Mouse (Mus musculus) MEL (cell line): ENCODE data around the gene Hibch. TPM values are rescaled to one million over a fixed set of nuclear protein-coding genes. Genes with fewer than 3 reads are reported as not detected.

Experiments
- DNase-seq: peaks from one replicate; pipeline ENCODE4 v3.0.0; 2011; ENCODE audit warnings: low read depth, low spot score
- H3K27ac ChIP-seq: 2 replicates; pipeline ENCODE4 v1.5.1; 2012; ENCODE audit warnings: low read depth, mild to moderate bottlenecking, control low read depth, low read length, moderate library complexity; ENCODE audit not compliant: control insufficient read depth
- H3K27me3 ChIP-seq, 2 experiments: fragments of 150-350 bp in 1 of 2; sonication (generic) in 1 of 2; 2 replicates each; pipeline ENCODE4 v1.6.1; 2012; ENCODE audit warnings: low read length in 2 of 2, mild to moderate bottlenecking in 2 of 2, improper control_type of control experiment in 1 of 2, moderate library complexity in 1 of 2; ENCODE audit not compliant: insufficient read depth in 2 of 2, control insufficient read depth in 1 of 2
- H3K36me3 ChIP-seq, 2 experiments: 2 replicates each; pipeline ENCODE4 v1.6.1; 2012 to 2014; ENCODE audit warnings: low read length in 2 of 2, improper control_type of control experiment in 1 of 2, inconsistent platforms in 1 of 2, mild to moderate bottlenecking in 1 of 2; ENCODE audit not compliant: insufficient read depth in 2 of 2, control insufficient read depth in 1 of 2
- H3K4me1 ChIP-seq, 2 experiments: fragments of 150-350 bp in 1 of 2; sonication (generic) in 1 of 2; 2 replicates each; pipeline ENCODE4 v1.6.1; 2012; ENCODE audit warnings: low read length in 2 of 2, improper control_type of control experiment in 1 of 2, mild to moderate bottlenecking in 1 of 2; ENCODE audit not compliant: insufficient read depth in 2 of 2, control insufficient read depth in 1 of 2
- H3K4me3 ChIP-seq, 2 experiments: fragments of 150-350 bp in 1 of 2; sonication (generic) in 1 of 2; 2 replicates each; pipeline ENCODE4 v1.5.1; 2012; ENCODE audit warnings: low read depth in 2 of 2, low read length in 2 of 2, mild to moderate bottlenecking in 2 of 2, moderate library complexity in 2 of 2, control low read depth in 1 of 2, improper control_type of control experiment in 1 of 2; ENCODE audit not compliant: control insufficient read depth in 1 of 2, insufficient read depth in 1 of 2
- H3K79me2 ChIP-seq: 2 replicates; pipeline ENCODE4 v1.6.1; 2012; ENCODE audit warnings: mild to moderate bottlenecking, low read length, moderate library complexity; ENCODE audit not compliant: control insufficient read depth, poor library complexity, insufficient read depth
- H3K9ac ChIP-seq: 2 replicates; pipeline ENCODE4 v1.6.1; 2012; ENCODE audit warnings: low read depth, mild to moderate bottlenecking, control low read depth, low read length, moderate library complexity; ENCODE audit not compliant: control insufficient read depth, poor library complexity, severe bottlenecking
- H3K9me3 ChIP-seq: fragments of 150-350 bp; sonication (generic); replicated peaks from 2 replicates; pipeline ENCODE4 v1.6.1; 2012; ENCODE audit warnings: mild to moderate bottlenecking, low read length, improper control_type of control experiment, moderate library complexity; ENCODE audit not compliant: insufficient read depth
- BHLHE40 ChIP-seq: IDR thresholded peaks from 2 replicates; pipeline ENCODE4 v1.6.1; 2012; ENCODE audit warnings: low read depth, mild to moderate bottlenecking, inconsistent platforms, low read length, improper control_type of control experiment, borderline replicate concordance
- CHD1 ChIP-seq: IDR thresholded peaks from 2 replicates; pipeline ENCODE4 v1.6.1; 2012; ENCODE audit warnings: low read depth, mild to moderate bottlenecking, inconsistent platforms, low read length, improper control_type of control experiment
- CHD2 ChIP-seq: IDR thresholded peaks from 2 replicates; pipeline ENCODE4 v1.6.1; 2011; ENCODE audit warnings: low read length, improper control_type of control experiment
- CTCF ChIP-seq, 3 experiments: IDR thresholded peaks in 2 of 3; conservative IDR thresholded peaks in 1 of 3; 2 replicates each; pipeline ENCODE4 v1.5.1; 2011 to 2012; ENCODE audit warnings: low read length in 3 of 3, low read depth in 2 of 3, mild to moderate bottlenecking in 2 of 3, improper control_type of control experiment in 1 of 3, inconsistent platforms in 1 of 3, mixed read lengths in 1 of 3, moderate library complexity in 1 of 3; ENCODE audit not compliant: control insufficient read depth in 1 of 3, insufficient read depth in 1 of 3, poor library complexity in 1 of 3, severe bottlenecking in 1 of 3
- E2F4 ChIP-seq: IDR thresholded peaks from 2 replicates; pipeline ENCODE4 v1.6.1; 2011; ENCODE audit warnings: low read depth, low read length, improper control_type of control experiment, borderline replicate concordance
- GABPA ChIP-seq: IDR thresholded peaks from 2 replicates; pipeline ENCODE4 v1.6.1; 2012; ENCODE audit warnings: low read depth, mild to moderate bottlenecking, inconsistent platforms, low read length, improper control_type of control experiment, moderate library complexity
- GATA1 ChIP-seq: IDR thresholded peaks from 2 replicates; pipeline ENCODE4 v1.6.1; 2011; ENCODE audit warnings: low read depth, low read length, improper control_type of control experiment
- MAFK ChIP-seq: IDR thresholded peaks from 2 replicates; pipeline ENCODE4 v1.6.1; 2011; ENCODE audit warnings: low read depth, mild to moderate bottlenecking, low read length, improper control_type of control experiment, borderline replicate concordance
- MAX ChIP-seq: IDR thresholded peaks from 2 replicates; pipeline ENCODE4 v1.6.1; 2011; ENCODE audit warnings: low read length, improper control_type of control experiment
- MAZ ChIP-seq: IDR thresholded peaks from 2 replicates; pipeline ENCODE4 v1.6.1; 2012; ENCODE audit warnings: low read depth, mild to moderate bottlenecking, inconsistent platforms, low read length, improper control_type of control experiment
- MEF2A ChIP-seq: IDR thresholded peaks from 2 replicates; pipeline ENCODE4 v1.6.1; 2014; ENCODE audit warnings: low read depth, mild to moderate bottlenecking, inconsistent platforms, low read length, improper control_type of control experiment; ENCODE audit not compliant: poor library complexity, insufficient replicate concordance, severe bottlenecking; ENCODE audit errors: extremely low read depth
- NELFE ChIP-seq: IDR thresholded peaks from 2 replicates; pipeline ENCODE4 v1.6.1; 2011; ENCODE audit warnings: low read depth, low read length, improper control_type of control experiment
- POLR2A ChIP-seq, 2 experiments: IDR thresholded peaks; 2 replicates each; pipeline ENCODE4 v1.6.1; 2011 to 2012; ENCODE audit warnings: low read length in 2 of 2, mild to moderate bottlenecking in 2 of 2, control low read depth in 1 of 2, improper control_type of control experiment in 1 of 2, low read depth in 1 of 2, moderate library complexity in 1 of 2; ENCODE audit not compliant: control insufficient read depth in 1 of 2, insufficient read depth in 1 of 2, poor library complexity in 1 of 2
- POLR2AphosphoS2 ChIP-seq: IDR thresholded peaks from 2 replicates; pipeline ENCODE4 v1.6.1; 2011; ENCODE audit warnings: low read length, improper control_type of control experiment
- POLR2AphosphoS5 ChIP-seq: IDR thresholded peaks from 2 replicates; pipeline ENCODE4 v1.6.1; 2012; ENCODE audit warnings: low read depth, borderline replicate concordance, mild to moderate bottlenecking, inconsistent platforms, low read length, moderate library complexity, mixed read lengths
- RAD21 ChIP-seq: IDR thresholded peaks from 2 replicates; pipeline ENCODE4 v1.6.1; 2011; ENCODE audit warnings: mild to moderate bottlenecking, low read depth, low read length, improper control_type of control experiment
- SIN3A ChIP-seq: IDR thresholded peaks from 2 replicates; pipeline ENCODE4 v1.6.1; 2012; ENCODE audit warnings: low read length, improper control_type of control experiment, inconsistent platforms
- SMC3 ChIP-seq: IDR thresholded peaks from 2 replicates; pipeline ENCODE4 v1.6.1; 2011; ENCODE audit warnings: low read depth, low read length, improper control_type of control experiment
- TAL1 ChIP-seq: IDR thresholded peaks from 2 replicates; pipeline ENCODE4 v1.6.1; 2012; ENCODE audit warnings: mild to moderate bottlenecking, inconsistent platforms, low read length, moderate library complexity, mixed read lengths
- TBP ChIP-seq: IDR thresholded peaks from 2 replicates; pipeline ENCODE4 v1.8.0; 2011; ENCODE audit warnings: low read depth, low read length, improper control_type of control experiment
- TCF12 ChIP-seq: IDR thresholded peaks from 2 replicates; pipeline ENCODE4 v1.6.1; 2014; ENCODE audit warnings: low read depth, mild to moderate bottlenecking, inconsistent platforms, low read length, improper control_type of control experiment, moderate library complexity
- UBTF ChIP-seq: IDR thresholded peaks from 2 replicates; pipeline ENCODE4 v1.6.1; 2012; ENCODE audit warnings: low read depth, mild to moderate bottlenecking, inconsistent platforms, low read length, improper control_type of control experiment, moderate library complexity, borderline replicate concordance; ENCODE audit not compliant: insufficient read depth
- USF1 ChIP-seq: IDR thresholded peaks from 2 replicates; pipeline ENCODE4 v1.6.1; 2014; ENCODE audit warnings: low read depth, mild to moderate bottlenecking, inconsistent platforms, low read length, improper control_type of control experiment, moderate library complexity
- USF2 ChIP-seq, 2 experiments: IDR thresholded peaks; 2 replicates each; pipeline ENCODE4 v1.6.1; 2011 to 2012; ENCODE audit warnings: improper control_type of control experiment in 2 of 2, low read length in 2 of 2, borderline replicate concordance in 1 of 2, inconsistent platforms in 1 of 2, low read depth in 1 of 2, mild to moderate bottlenecking in 1 of 2; ENCODE audit not compliant: insufficient read depth in 1 of 2
- ZC3H11A ChIP-seq: IDR thresholded peaks from 2 replicates; pipeline ENCODE4 v1.6.1; 2012; ENCODE audit warnings: low read depth, mild to moderate bottlenecking, inconsistent platforms, low read length, improper control_type of control experiment
- ZKSCAN1 ChIP-seq: IDR thresholded peaks from 2 replicates; pipeline ENCODE4 v1.6.1; 2012; ENCODE audit warnings: low read depth, mild to moderate bottlenecking, inconsistent platforms, low read length, improper control_type of control experiment, moderate library complexity
- ZMIZ1 ChIP-seq: IDR thresholded peaks from 2 replicates; pipeline ENCODE4 v1.6.1; 2012; ENCODE audit warnings: low read depth, mild to moderate bottlenecking, inconsistent platforms, low read length, improper control_type of control experiment, moderate library complexity
- polyA plus RNA-seq, 2 experiments: library from polyadenylated mRNA; stranded (reverse) in 1 of 2; unstranded in 1 of 2; fragments of >175 nt in 1 of 2; fragments of >200 nt in 1 of 2; gene quantifications; 2 replicates each; pipeline versions ENCODE4 v1.2.1 to v1.2.4; 2012; ENCODE audit warnings: low replicate concordance in 2 of 2, low read depth in 1 of 2; ENCODE audit not compliant: insufficient read length in 2 of 2, insufficient read depth in 1 of 2, missing spikeins in 1 of 2
- total RNA-seq: library from RNA; depleted of rRNA; stranded (reverse); fragments of 300-350 nt; gene quantifications from 2 replicates; pipeline ENCODE4 v1.2.3, GENCODE M21; 2012

Gene Hibch
- total and polyA plus RNA-seq, 3 experiments = 28.5 to 35.2 TPM; not detected in 1

DNA sequence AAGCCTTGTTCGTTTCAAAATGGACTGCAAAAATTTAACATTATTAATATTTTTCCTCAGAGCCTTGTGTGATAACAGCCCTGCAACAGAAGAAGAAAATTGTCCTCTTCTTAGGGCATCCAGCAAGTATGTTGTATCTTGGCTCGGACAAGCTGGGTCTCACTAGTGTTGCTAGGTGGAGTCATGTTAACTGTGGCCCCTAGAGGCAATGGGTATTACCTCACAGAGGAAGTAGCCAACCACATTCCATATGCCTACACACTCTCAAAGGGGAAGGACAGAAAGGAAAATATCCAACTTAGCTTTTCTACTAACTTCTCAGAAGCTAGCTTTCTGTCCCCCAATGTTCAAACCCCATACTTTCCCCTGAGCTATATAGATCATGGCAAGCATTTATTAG lies 118.4 kb downstream of the Hibch start:
- no peaks in the 10 kb centered on the region; a peak in 1 of 4 replicates for H3K4me1 ChIP-seq
- no peaks in the 10 kb centered on the region for H3K36me3 ChIP-seq
- H3K9me3 ChIP-seq = no peaks in the 10 kb centered on the region
- no peak overlapping the region for H3K4me3 ChIP-seq
- H3K27me3 ChIP-seq = peaks cover 0 to 4% of the 10 kb centered on the region in 2 experiments; a peak in 2 of 4 replicates
- H3K79me2 ChIP-seq = no peaks in the 10 kb centered on the region
- TF ChIP-seq TCF12 (no peak), USF1 (no peak), ZKSCAN1 (no peak), BHLHE40 (no peak), CHD1 (no peak), MEF2A (no peak)
- no peak overlapping the region for H3K9ac ChIP-seq
- DNase-seq = no peak
- no peak overlapping the region for H3K27ac ChIP-seq

DNA sequence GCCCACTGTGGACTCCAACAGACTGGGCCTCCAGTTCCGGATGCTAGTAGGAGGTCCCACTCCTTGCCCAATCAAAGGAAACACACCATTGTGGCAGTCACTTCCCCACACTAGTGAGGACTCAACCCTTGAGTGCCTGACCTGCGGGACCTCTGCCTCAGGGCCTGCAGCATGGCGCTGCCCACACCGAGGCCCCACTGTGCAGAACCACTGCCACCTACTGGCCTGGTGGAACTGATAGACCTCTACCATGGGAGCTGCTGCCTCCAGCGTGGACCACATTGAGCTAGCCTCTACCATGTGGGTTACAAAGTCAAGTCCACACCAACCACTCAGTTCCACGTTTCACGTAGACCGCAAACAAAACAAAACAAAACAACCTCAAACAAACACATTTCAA lies 119.9 kb downstream of the Hibch start:
- Histone ChIP-seq H3K9ac (no peak overlapping the region), H3K79me2 (no peaks in the 10 kb centered on the region)
- TF ChIP-seq MAFK (no peak), TCF12 (no peak), TBP (no peak), GABPA (no peak), CTCF (IDR thresholded peaks at IDR 0.05 in 2 of 3, conservative IDR thresholded peaks at IDR 0.05 in 1 of 3; ENCODE audit: control insufficient read depth in 1 of 3, insufficient read depth in 1 of 3, low read depth in 2 of 3, low read length in 3 of 3, poor library complexity in 1 of 3, severe bottlenecking in 1 of 3) (peak in 2 of 3 experiments; percentile 40 to 43; a peak in 4 of 6 replicates), SIN3A (no peak), RAD21 (peak; percentile 46), POLR2AphosphoS2 (no peak), MAZ (no peak), MAX (no peak), UBTF (no peak), CHD2 (no peak), ZMIZ1 (no peak), ZC3H11A (no peak), CHD1 (no peak), USF2 (IDR thresholded peaks at IDR 0.05; ENCODE audit: borderline replicate concordance in 1 of 2, insufficient read depth in 1 of 2, low read depth in 1 of 2, low read length in 2 of 2) (no peak), GATA1 (no peak), POLR2AphosphoS5 (no peak), MEF2A (no peak), E2F4 (no peak), POLR2A (IDR thresholded peaks at IDR 0.05; ENCODE audit: control insufficient read depth in 1 of 2, insufficient read depth in 1 of 2, low read depth in 1 of 2, low read length in 2 of 2, poor library complexity in 1 of 2) (no peak), SMC3 (peak; percentile 33), TAL1 (no peak), USF1 (no peak), NELFE (no peak)
- TF ChIP-seq, all 39 proteins: peak for 3
- H3K4me3 ChIP-seq = no peak overlapping the region
- no peaks in the 10 kb centered on the region for H3K36me3 ChIP-seq
- H3K27ac ChIP-seq = no peak overlapping the region
- peaks cover 0 to 4% of the 10 kb centered on the region in 2 experiments; a peak in 2 of 4 replicates for H3K27me3 ChIP-seq
- no peaks in the 10 kb centered on the region; a peak in 1 of 4 replicates for H3K4me1 ChIP-seq
- no peaks in the 10 kb centered on the region for H3K9me3 ChIP-seq
- no peak for DNase-seq
